Comparison of ENCODE assay signal across 21 mouse cellular contexts in genomic region chr9:72488523-72488922, GRCm38 (mm10). TPM values are rescaled to one million over a fixed set of nuclear protein-coding genes. Genes with fewer than 3 reads are reported as not detected.
DNase-seq lines count a peak whose midpoint lies in the region; ATAC-seq and TF ChIP-seq lines count a peak whose summit lies in the region.
"Had no signal": no experiment of that assay in that cellular context is flagged by ENCODE, and none has a peak within 500 bp of the region (broad histone marks: within the 10 kb centered on the region; RNA-seq: fewer than 3 reads in every experiment).

No protein-coding gene starts in this region.

- H3K36me3 ChIP-seq in liver, embryonic 11.5 days (ENCODE audit: control insufficient read depth, insufficient read depth, low read length), result 0 out of 2 replicates have a peak, but pooled peaks cover 3% of the 10 kb centered on the region
- no peaks in the 10 kb centered on the region for H3K36me3 ChIP-seq in liver, postnatal 0 days (replicated peaks; ENCODE audit: insufficient read depth, low read length)
- H3K36me3 ChIP-seq in embryonic facial prominence, embryonic 10.5 days (replicated peaks), result peaks cover 53% of the 10 kb centered on the region
- H3K36me3 ChIP-seq: heart, embryonic 15.5 days had no signal

- no peak overlapping the region for H3K4me3 ChIP-seq in liver, embryonic 11.5 days (ENCODE audit: low read depth, low read length)
- H3K4me3 ChIP-seq in liver, postnatal 0 days (ENCODE audit: low read depth, low read length), result no peak overlapping the region
- H3K4me3 ChIP-seq in embryonic facial prominence, embryonic 10.5 days, result no peak overlapping the region
- H3K4me3 ChIP-seq: embryonic facial prominence, embryonic 12.5 days; forebrain, embryonic 15.5 days; heart, adult 2 months; heart, embryonic 15.5 days; hindbrain, embryonic 13.5 days had no signal

- no peaks in the 10 kb centered on the region for H3K9me3 ChIP-seq in liver, embryonic 11.5 days (ENCODE audit: control insufficient read depth, low read length)
- H3K9me3 ChIP-seq in liver, postnatal 0 days (ENCODE audit: low read length), result no peaks in the 10 kb centered on the region
- H3K9me3 ChIP-seq in embryonic facial prominence, embryonic 10.5 days, result no peaks in the 10 kb centered on the region
- H3K9me3 ChIP-seq: embryonic facial prominence, embryonic 12.5 days; forebrain, embryonic 15.5 days; heart, embryonic 15.5 days; hindbrain, embryonic 13.5 days had no signal

- no peak overlapping the region for H3K9ac ChIP-seq in liver, embryonic 11.5 days (ENCODE audit: low read depth, low read length)
- no peak overlapping the region for H3K9ac ChIP-seq in liver, postnatal 0 days (replicated peaks)
- H3K9ac ChIP-seq: embryonic facial prominence, embryonic 12.5 days; forebrain, embryonic 15.5 days; heart, embryonic 15.5 days; hindbrain, embryonic 13.5 days had no signal

- peak overlapping the region; percentile 16; the same call in 1 of the 2 replicates for H3K4me2 ChIP-seq in liver, embryonic 11.5 days
- 0 out of 2 replicates have a peak overlapping the region, but pooled peaks have one; percentile 3 for H3K4me2 ChIP-seq in liver, postnatal 0 days (ENCODE audit: low read depth, low read length)
- H3K4me2 ChIP-seq: embryonic facial prominence, embryonic 12.5 days; forebrain, embryonic 15.5 days; heart, embryonic 11.5 days; heart, embryonic 15.5 days; hindbrain, embryonic 13.5 days had no signal

- TF ChIP-seq EP300 in liver, postnatal 0 days (IDR thresholded peaks at IDR 0.05; ENCODE audit: low read depth), result peak; percentile 76

- no peak for ATAC-seq in liver, embryonic 11.5 days (replicated peaks; ENCODE audit: low FRiP score)
- ATAC-seq in common myeloid progenitor, adult 5-6 weeks (replicated peaks; ENCODE audit: low read depth, poor library complexity, severe bottlenecking), result peak; percentile 21; the same call in 1 of the 2 replicates
- ATAC-seq in liver, postnatal 0 days, result no peak
- no peak for ATAC-seq in frontal cortex, adult (ENCODE audit: low TSS enrichment)
- ATAC-seq: forebrain, embryonic 15.5 days; hindbrain, postnatal 0 days had no signal

- H3K27me3 ChIP-seq in liver, embryonic 11.5 days (replicated peaks; ENCODE audit: control insufficient read depth, insufficient read depth, low read length), result no peaks in the 10 kb centered on the region
- no peaks in the 10 kb centered on the region for H3K27me3 ChIP-seq in liver, postnatal 0 days (ENCODE audit: insufficient read depth, low read length)
- H3K27me3 ChIP-seq in embryonic facial prominence, embryonic 10.5 days (replicated peaks; ENCODE audit: low read depth, poor library complexity, severe bottlenecking), result no peaks in the 10 kb centered on the region
- H3K27me3 ChIP-seq: embryonic facial prominence, embryonic 12.5 days; forebrain, embryonic 15.5 days; heart, embryonic 15.5 days; hindbrain, embryonic 13.5 days had no signal

- no peak overlapping the region for H3K27ac ChIP-seq in liver, embryonic 11.5 days (ENCODE audit: low read depth, low read length)
- H3K27ac ChIP-seq in liver, postnatal 0 days (ENCODE audit: low read depth), result no peak overlapping the region
- H3K27ac ChIP-seq in embryonic facial prominence, embryonic 10.5 days (replicated peaks), result no peak overlapping the region
- H3K27ac ChIP-seq: embryonic facial prominence, embryonic 12.5 days; forebrain, embryonic 15.5 days; heart, adult 2 months; heart, embryonic 15.5 days; hindbrain, embryonic 13.5 days; hindbrain, postnatal 0 days had no signal

- no peak for TF ChIP-seq CTCF in liver, postnatal 0 days (IDR thresholded peaks at IDR 0.05; ENCODE audit: low read depth)

- H3K4me1 ChIP-seq in liver, embryonic 11.5 days (replicated peaks; ENCODE audit: control insufficient read depth, insufficient read depth, low read length), result peaks cover 14% of the 10 kb centered on the region
- H3K4me1 ChIP-seq in liver, postnatal 0 days (ENCODE audit: insufficient read depth), result peaks cover 11% of the 10 kb centered on the region
- peaks cover 15% of the 10 kb centered on the region for H3K4me1 ChIP-seq in embryonic facial prominence, embryonic 10.5 days

- no peak for DNase-seq in liver, embryonic 11.5 days (ENCODE audit: low spot score)
- no peak for DNase-seq in liver
- DNase-seq in liver, postnatal 0 days, result no peak
- no peak for DNase-seq in left cerebral cortex, adult 8-10 months (ENCODE audit: low spot score in 2 of 2)
- DNase-seq in embryonic facial prominence, embryonic 10.5 days (ENCODE audit: low spot score), result no peak
- DNase-seq: adrenal gland, adult 8-10 months; adrenal gland, postnatal 36 days; cerebellum, adult 2 months; cerebellum, postnatal 10 days; embryo, embryonic 11 days; gastrocnemius, postnatal 14 days; heart, adult 2 months; heart, postnatal 14 days had no signal

RNA-seq across cellular contexts. Expression of gene Tex9, which starts 3.5 kb away (rescaled TPM):
- polyA plus RNA-seq in liver, embryonic 11.5 days (2014; fragmentation: Nextera tagmentation; extraction: Ambion mirVana), result 17.9 and 19.1 TPM in 2 replicates
- total RNA-seq in common myeloid progenitor, adult 5-6 weeks (2017), result 39.8 and 53.3 TPM in 2 replicates
- 4.1 and 4.9 TPM in 2 replicates for polyA plus RNA-seq in liver, postnatal 0 days (2015; fragmentation: Nextera tagmentation; extraction: Ambion mirVana)
- 10 to 100 TPM; 12.2 to 13.3 (median 12.5) TPM for total RNA-seq in left cerebral cortex, adult 8-10 months (2022)
- polyA plus RNA-seq in embryonic facial prominence, embryonic 10.5 days (2016; fragmentation: Nextera tagmentation; extraction: Ambion mirVana), result 53.6 and 56.9 TPM in 2 replicates

RNA-seq across cellular contexts. Expression of gene Rfx7, which starts 43.5 kb away (rescaled TPM):
- polyA plus RNA-seq in liver, embryonic 11.5 days (2014; fragmentation: Nextera tagmentation; extraction: Ambion mirVana), result 12.0 and 12.5 TPM in 2 replicates
- total RNA-seq in common myeloid progenitor, adult 5-6 weeks (2017), result 35.1 and 46.2 TPM in 2 replicates
- polyA plus RNA-seq in liver, postnatal 0 days (2015; fragmentation: Nextera tagmentation; extraction: Ambion mirVana), result 2.5 TPM in 2 replicates
- 10 to 100 TPM; 28.4 to 33.9 (median 29.6) TPM for total RNA-seq in left cerebral cortex, adult 8-10 months (2022)
- 14.3 and 16.7 TPM in 2 replicates for polyA plus RNA-seq in embryonic facial prominence, embryonic 10.5 days (2016; fragmentation: Nextera tagmentation; extraction: Ambion mirVana)

RNA-seq across cellular contexts. Expression of gene Mns1, which starts 50.7 kb away (rescaled TPM):
- 133 and 139 TPM in 2 replicates for polyA plus RNA-seq in liver, embryonic 11.5 days (2014; fragmentation: Nextera tagmentation; extraction: Ambion mirVana)
- 156 and 192 TPM in 2 replicates for total RNA-seq in common myeloid progenitor, adult 5-6 weeks (2017)
- polyA plus RNA-seq in liver, postnatal 0 days (2015; fragmentation: Nextera tagmentation; extraction: Ambion mirVana), result 36.4 and 41.9 TPM in 2 replicates
- total RNA-seq in left cerebral cortex, adult 8-10 months (2022), result 1 to 10 TPM in 2 of 4 experiments, under 1 TPM in 2; 0.55 to 1.4 (median 1.0) TPM
- 59.8 and 62.4 TPM in 2 replicates for polyA plus RNA-seq in embryonic facial prominence, embryonic 10.5 days (2016; fragmentation: Nextera tagmentation; extraction: Ambion mirVana)
